Mouse (Mus musculus): ENCODE results near the gene Sv2a. TPM values are rescaled to one million over a fixed set of nuclear protein-coding genes. Genes with fewer than 3 reads are reported as not detected.

The Sv2a gene
- 2.9 and 4.2 TPM in 2 replicates for polyA plus RNA-seq (2015; fragmentation: Nextera tagmentation; extraction: Ambion mirVana)

DNA sequence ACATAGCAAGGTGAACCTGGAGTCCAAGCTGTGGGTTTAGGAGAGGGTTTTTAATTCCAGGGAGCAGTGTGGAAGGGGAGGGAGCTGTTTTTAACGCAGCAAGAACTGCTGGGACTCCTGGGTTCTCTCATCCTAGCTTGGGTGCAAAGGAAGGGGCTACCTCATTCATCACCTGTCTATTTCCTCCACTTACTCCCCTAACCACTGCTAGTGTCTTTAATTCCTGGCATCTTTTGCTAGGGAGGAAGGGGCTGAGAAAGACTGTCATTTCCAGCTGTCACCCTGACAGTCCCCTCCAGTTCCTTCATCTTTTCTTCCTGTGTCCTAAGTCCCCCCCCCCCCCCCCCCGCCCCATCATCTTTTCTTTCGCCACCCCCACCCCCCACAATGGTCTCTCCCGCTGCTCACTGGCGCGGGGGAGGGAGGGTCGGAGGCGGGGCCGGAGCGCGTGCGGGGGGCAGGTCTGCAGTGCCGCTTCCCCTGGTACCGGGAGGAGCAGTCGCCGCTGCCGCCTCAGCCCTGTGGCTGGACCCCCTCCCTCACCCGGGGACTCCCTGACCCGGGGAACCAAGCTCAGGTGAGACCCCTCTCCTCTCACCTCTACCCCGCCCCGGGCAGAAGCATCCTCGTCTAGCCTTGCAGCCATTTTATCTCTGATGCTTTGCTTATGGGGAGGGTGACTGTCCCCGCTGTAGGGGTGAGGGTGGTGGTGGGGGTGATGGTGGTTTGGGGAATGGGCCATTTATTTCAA is at the start of gene Sv2a:
Gene Sv2a, plus strand, starts transcription at position 425 of the 751 bp plus-strand sequence.
- TF ChIP-seq CTCF (IDR thresholded peaks at IDR 0.05; ENCODE audit: low read depth) (no peak), EP300 (optimal IDR thresholded peaks at IDR 0.05) (no peak)
- DNase-seq (ENCODE audit: low spot score) (peak; percentile 60), ATAC-seq (ENCODE audit: low FRiP score, low TSS enrichment) (peak; percentile 22; the same call in 1 of the 2 replicates)
- Histone ChIP-seq H3K27ac (replicated peaks) (no peak within 1 kb of the TSS), H3K36me3 (ENCODE audit: control insufficient read depth, insufficient read depth, low read length) (no peaks in the 10 kb centered on the region; the same call in 1 of the 2 replicates), H3K9ac (ENCODE audit: low read length) (peak within 1 kb of the TSS; percentile 55), H3K4me1 (replicated peaks; ENCODE audit: control insufficient read depth, insufficient read depth) (0 out of 2 replicates have a peak, but pooled peaks cover 5% of the 10 kb centered on the region), H3K9me3 (ENCODE audit: control insufficient read depth, low read length) (no peaks in the 10 kb centered on the region), H3K4me2 (replicated peaks; ENCODE audit: low read depth) (peak within 1 kb of the TSS; percentile 67), H3K4me3 (ENCODE audit: low read depth, low read length) (peak within 1 kb of the TSS; percentile 46), H3K27me3 (ENCODE audit: control insufficient read depth, insufficient read depth, low read length) (no peaks in the 10 kb centered on the region)
- WGBS = 0% methylated on average over 6 of the region's 23 CpGs

DNA sequence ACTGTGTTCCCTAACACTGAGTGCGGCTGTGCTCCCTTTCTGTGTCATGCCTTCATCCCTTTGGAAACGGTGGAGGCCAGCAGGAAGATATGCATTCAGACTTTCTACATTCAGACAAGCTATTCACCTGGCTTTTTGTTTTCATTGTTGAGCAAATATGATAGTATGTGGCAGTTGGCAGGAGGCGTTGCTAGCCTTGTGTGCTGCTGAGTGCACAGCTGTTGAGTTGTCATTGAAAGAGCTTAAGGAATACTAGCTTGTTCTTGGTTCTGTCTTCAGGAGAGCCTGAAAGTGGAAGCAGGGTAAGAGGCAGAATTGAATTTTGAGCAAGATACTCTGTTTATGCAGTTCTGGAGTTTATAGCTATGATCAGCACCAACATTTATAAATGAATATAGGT is 48.5 kb upstream of the Sv2a start:
- TF ChIP-seq EP300 (optimal IDR thresholded peaks at IDR 0.05) = no peak
- TF ChIP-seq CTCF (IDR thresholded peaks at IDR 0.05; ENCODE audit: low read depth) = no peak
- DNase-seq (ENCODE audit: low spot score) = peak; percentile 41

DNA sequence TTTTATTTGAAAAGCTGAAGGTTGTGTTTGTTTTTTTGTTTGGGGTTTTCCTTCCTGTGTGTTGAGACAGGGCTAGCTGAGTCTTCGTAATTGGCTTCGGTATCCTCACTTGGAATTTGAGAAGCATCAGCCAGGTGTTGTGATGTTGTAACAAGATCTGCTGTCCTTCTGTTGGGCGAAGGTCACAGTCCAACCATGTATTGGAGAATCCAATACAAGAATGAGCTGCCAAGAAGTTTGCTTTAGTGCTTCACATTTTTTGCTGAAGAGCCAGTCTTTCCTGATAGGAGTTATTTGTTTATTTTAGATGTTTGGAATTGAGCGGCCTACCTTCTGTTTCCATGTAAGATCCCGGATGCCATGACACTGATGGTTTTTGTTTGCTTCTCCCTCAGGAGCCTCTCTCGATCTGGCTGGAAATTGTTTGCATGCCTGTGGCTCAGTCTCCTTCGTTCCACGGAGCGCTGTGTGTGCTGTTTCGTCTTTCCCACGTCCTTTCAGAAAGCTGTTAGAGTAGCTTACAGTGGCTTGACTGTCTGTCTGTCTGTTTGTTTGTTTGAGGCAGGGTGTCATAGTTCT is 47.5 kb upstream of the Sv2a start:
- H3K36me3 ChIP-seq (ENCODE audit: control insufficient read depth, insufficient read depth, low read length) = no peaks in the 10 kb centered on the region; the same call in 1 of the 2 replicates
- no peaks in the 10 kb centered on the region for H3K4me1 ChIP-seq (replicated peaks; ENCODE audit: control insufficient read depth, insufficient read depth)
- H3K4me2 ChIP-seq (replicated peaks; ENCODE audit: low read depth) = no peak overlapping the region
- no peak overlapping the region for H3K9ac ChIP-seq (ENCODE audit: low read length)
- H3K27me3 ChIP-seq (ENCODE audit: control insufficient read depth, insufficient read depth, low read length) = no peaks in the 10 kb centered on the region
- no peak for DNase-seq (ENCODE audit: low spot score)
- no peak overlapping the region for H3K27ac ChIP-seq (replicated peaks)
- ATAC-seq (ENCODE audit: low FRiP score, low TSS enrichment) = no peak
- TF ChIP-seq CTCF (IDR thresholded peaks at IDR 0.05; ENCODE audit: low read depth) (no peak), EP300 (optimal IDR thresholded peaks at IDR 0.05) (no peak)
- H3K9me3 ChIP-seq (ENCODE audit: control insufficient read depth, low read length) = no peaks in the 10 kb centered on the region
- no peak overlapping the region for H3K4me3 ChIP-seq (ENCODE audit: low read depth, low read length)
- 40% methylated on average over 11 of the region's 11 CpGs for WGBS

More for the DNA sequence above, 48.5 kb upstream of the Sv2a start:
- ATAC-seq (ENCODE audit: low FRiP score, low TSS enrichment) = no peak; the same call in 1 of the 2 replicates
- Histone ChIP-seq H3K9ac (ENCODE audit: low read length) (no peak overlapping the region), H3K36me3 (ENCODE audit: control insufficient read depth, insufficient read depth, low read length) (no peaks in the 10 kb centered on the region; the same call in 1 of the 2 replicates), H3K4me1 (replicated peaks; ENCODE audit: control insufficient read depth, insufficient read depth) (no peaks in the 10 kb centered on the region), H3K9me3 (ENCODE audit: control insufficient read depth, low read length) (no peaks in the 10 kb centered on the region), H3K27ac (replicated peaks) (no peak overlapping the region), H3K27me3 (ENCODE audit: control insufficient read depth, insufficient read depth, low read length) (no peaks in the 10 kb centered on the region), H3K4me3 (ENCODE audit: low read depth, low read length) (no peak overlapping the region), H3K4me2 (replicated peaks; ENCODE audit: low read depth) (no peak overlapping the region)
- 45% methylated on average over 3 of the region's 3 CpGs for WGBS

DNA sequence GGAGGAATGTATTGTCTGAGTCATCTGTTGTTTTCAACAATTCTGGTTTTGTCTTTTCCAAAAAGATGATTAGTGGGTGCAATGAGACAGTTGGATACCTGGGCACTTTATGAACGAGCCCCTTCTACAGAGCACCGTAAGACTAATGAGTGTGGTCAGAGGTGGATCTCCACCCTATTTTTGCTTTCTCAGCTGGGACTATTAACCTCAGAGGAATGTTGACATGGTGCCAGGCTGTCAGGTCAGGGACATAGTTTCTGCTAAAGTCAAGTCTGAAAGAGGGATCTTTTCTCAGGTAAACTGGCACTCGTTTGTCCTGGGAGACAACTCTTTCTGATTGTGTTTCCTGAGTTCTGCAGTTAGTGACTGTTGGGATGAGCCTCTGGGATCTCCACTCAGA is 45.9 kb upstream of the Sv2a start:
- ATAC-seq (ENCODE audit: low FRiP score, low TSS enrichment) (no peak), DNase-seq (ENCODE audit: low spot score) (no peak)
- Histone ChIP-seq H3K4me3 (ENCODE audit: low read depth, low read length) (no peak overlapping the region), H3K27ac (replicated peaks) (no peak overlapping the region), H3K9ac (ENCODE audit: low read length) (no peak overlapping the region), H3K27me3 (ENCODE audit: control insufficient read depth, insufficient read depth, low read length) (no peaks in the 10 kb centered on the region), H3K9me3 (ENCODE audit: control insufficient read depth, low read length) (no peaks in the 10 kb centered on the region), H3K4me2 (replicated peaks; ENCODE audit: low read depth) (no peak overlapping the region), H3K36me3 (ENCODE audit: control insufficient read depth, insufficient read depth, low read length) (no peaks in the 10 kb centered on the region; the same call in 1 of the 2 replicates), H3K4me1 (replicated peaks; ENCODE audit: control insufficient read depth, insufficient read depth) (no peaks in the 10 kb centered on the region)
- no peak for TF ChIP-seq EP300 (optimal IDR thresholded peaks at IDR 0.05)
- TF ChIP-seq CTCF (IDR thresholded peaks at IDR 0.05; ENCODE audit: low read depth) = no peak
- WGBS = 46% methylated on average over 3 of the region's 3 CpGs

DNA sequence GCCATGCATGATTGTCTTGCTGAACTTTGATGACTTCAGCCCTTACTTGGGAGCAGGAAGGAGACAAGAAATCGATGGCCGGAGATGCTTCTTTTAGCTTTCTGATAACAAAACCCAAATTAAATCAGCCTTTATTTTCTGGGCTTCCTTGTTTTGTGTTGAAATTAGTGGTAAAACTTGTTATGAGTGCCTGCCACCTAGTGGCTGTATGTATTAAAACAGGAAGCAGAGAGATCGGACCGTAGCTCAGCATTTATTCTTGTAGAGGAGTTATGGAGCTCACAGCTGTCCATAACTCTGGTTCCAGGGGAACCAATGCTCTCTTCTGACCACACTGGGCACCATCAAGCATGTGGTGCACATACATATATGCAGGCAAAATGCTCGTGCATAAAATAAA is 33.0 kb upstream of the Sv2a start:
- 12% methylated on average over 5 of the region's 5 CpGs for WGBS
- ATAC-seq (ENCODE audit: low FRiP score, low TSS enrichment) (no peak), DNase-seq (ENCODE audit: low spot score) (peak; percentile 34)
- Histone ChIP-seq H3K4me3 (ENCODE audit: low read depth, low read length) (no peak overlapping the region), H3K27me3 (ENCODE audit: control insufficient read depth, insufficient read depth, low read length) (no peaks in the 10 kb centered on the region), H3K27ac (replicated peaks) (no peak overlapping the region), H3K9me3 (ENCODE audit: control insufficient read depth, low read length) (no peaks in the 10 kb centered on the region), H3K9ac (ENCODE audit: low read length) (no peak overlapping the region), H3K36me3 (ENCODE audit: control insufficient read depth, insufficient read depth, low read length) (peaks cover 18% of the 10 kb centered on the region), H3K4me2 (replicated peaks; ENCODE audit: low read depth) (no peak overlapping the region), H3K4me1 (replicated peaks; ENCODE audit: control insufficient read depth, insufficient read depth) (no peaks in the 10 kb centered on the region)
- TF ChIP-seq CTCF (IDR thresholded peaks at IDR 0.05; ENCODE audit: low read depth) = peak; percentile 89
- no peak for TF ChIP-seq EP300 (optimal IDR thresholded peaks at IDR 0.05)

DNA sequence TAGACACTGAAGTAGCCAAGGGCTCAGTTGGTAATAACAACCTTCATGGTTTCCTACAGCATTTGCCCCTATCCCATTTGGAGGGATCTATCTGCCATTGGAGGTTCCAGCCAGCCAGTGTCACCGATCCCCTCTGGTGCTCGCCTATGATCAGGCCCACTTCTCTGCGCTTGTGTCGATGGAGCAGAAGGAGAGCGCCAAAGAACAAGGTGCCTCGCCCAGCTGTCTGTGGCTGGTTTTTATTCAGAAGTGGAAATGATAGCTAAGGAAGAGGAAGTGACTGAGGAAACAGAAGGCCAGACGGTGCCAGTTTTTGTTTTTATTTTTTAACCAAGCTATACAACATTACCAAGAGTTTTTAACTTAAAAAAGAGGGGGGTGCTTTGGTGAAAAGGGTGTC is 29.1 kb upstream of the Sv2a start:
- no peak overlapping the region for H3K4me3 ChIP-seq (ENCODE audit: low read depth, low read length)
- H3K27ac ChIP-seq (replicated peaks) = no peak overlapping the region
- no peaks in the 10 kb centered on the region for H3K9me3 ChIP-seq (ENCODE audit: control insufficient read depth, low read length)
- WGBS = 87% methylated on average over 7 of the region's 7 CpGs
- DNase-seq (ENCODE audit: low spot score) (no peak), ATAC-seq (ENCODE audit: low FRiP score, low TSS enrichment) (no peak)
- peaks cover 41% of the 10 kb centered on the region for H3K36me3 ChIP-seq (ENCODE audit: control insufficient read depth, insufficient read depth, low read length)
- no peak overlapping the region for H3K4me2 ChIP-seq (replicated peaks; ENCODE audit: low read depth)
- H3K4me1 ChIP-seq (replicated peaks; ENCODE audit: control insufficient read depth, insufficient read depth) = no peaks in the 10 kb centered on the region
- no peak overlapping the region for H3K9ac ChIP-seq (ENCODE audit: low read length)
- TF ChIP-seq CTCF (IDR thresholded peaks at IDR 0.05; ENCODE audit: low read depth) (no peak), EP300 (optimal IDR thresholded peaks at IDR 0.05) (no peak)
- no peaks in the 10 kb centered on the region for H3K27me3 ChIP-seq (ENCODE audit: control insufficient read depth, insufficient read depth, low read length)
